Mouse (Mus musculus) small intestine, adult 2 months (tissue): Measurements from ENCODE around the gene Mrpl9.

ENCODE experiments used
- CTCF ChIP-seq: fragments of 200-500 bp; IDR thresholded peaks from 2 replicates; pipeline ENCODE4 v1.5.1; 2012; ENCODE audit warnings: low read depth, mild to moderate bottlenecking, control low read depth, inconsistent platforms, low read length, moderate library complexity, mixed read lengths; ENCODE audit not compliant: insufficient replicate concordance, insufficient read length; ENCODE audit errors: extremely low read depth
- POLR2A ChIP-seq: fragments of 200-500 bp; IDR thresholded peaks from 2 replicates; pipeline ENCODE4 v1.6.1; 2012; ENCODE audit warnings: low read depth, mild to moderate bottlenecking, control low read depth, inconsistent platforms, low read length, moderate library complexity

GRCm38 (mm10) chr3:94434305-94434704 lies 8.8 kb upstream of the Mrpl9 start:
- TF ChIP-seq CTCF (no peak), POLR2A (no peak)
